ENCODE assay signal across 7 mouse cellular contexts in the genomic region with DNA sequence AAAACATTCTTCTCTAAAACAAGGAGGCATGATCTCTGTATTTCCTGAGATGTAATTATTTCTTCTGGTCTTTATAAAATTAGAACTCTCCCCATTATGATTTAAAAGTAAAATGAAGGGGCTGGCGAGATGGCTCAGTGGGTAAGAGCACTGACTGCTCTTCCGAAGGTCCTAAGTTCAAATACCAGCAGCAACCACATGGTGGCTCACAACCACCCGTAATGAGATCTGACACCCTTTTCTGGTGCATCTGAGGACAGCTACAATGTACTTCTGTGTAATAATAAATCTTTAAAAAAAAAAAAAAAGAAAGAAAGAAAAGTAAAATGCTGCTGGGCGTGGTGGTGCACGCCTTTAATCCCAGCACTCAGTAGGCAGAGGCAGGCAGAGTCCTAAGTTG. TPM values are rescaled to one million over a fixed set of nuclear protein-coding genes. Genes with fewer than 3 reads are reported as not detected.
A peak's percentile ranks its signal among the peaks of the same experiment; 100 is the strongest.
DNase-seq lines count a peak whose midpoint lies in the region; ATAC-seq and TF ChIP-seq lines count a peak whose summit lies in the region.
"Not testable (repeated sequence)": the region's sequence is repeated elsewhere in the genome, so short reads cannot be mapped to it uniquely, and the experiment has no call there.

No protein-coding gene starts in this region.

- H3K9me3 ChIP-seq in CH12.LX (replicated peaks; ENCODE audit: low read length); heart, postnatal 0 days (replicated peaks; ENCODE audit: control insufficient read depth, low read length); lung, embryonic 14.5 days (ENCODE audit: low read depth, low read length): not testable (repeated sequence)

- in situ Hi-C loops in CH12.LX (cut with MboI; ENCODE audit: low pct_ligation_motif_present, low pct_unique_long_range_greater_than_20kb, low sequenced_read_pairs): not testable (repeated sequence)

- H3K9ac ChIP-seq in CH12.LX (ENCODE audit: insufficient read depth, low read depth); heart, postnatal 0 days (replicated peaks; ENCODE audit: low read depth, low read length); lung, embryonic 14.5 days: not testable (repeated sequence)

- not testable (repeated sequence) for H3K4me2 ChIP-seq in CH12.LX (ENCODE audit: insufficient read depth, low read depth, poor library complexity, severe bottlenecking); heart, postnatal 0 days (ENCODE audit: low read depth, low read length); lung, embryonic 14.5 days

- peak in 1 of 2 experiments; percentile 51; a peak in 2 of 4 replicates for TF ChIP-seq CTCF in CH12.LX (conservative IDR thresholded peaks at IDR 0.05 in 1 of 2, IDR thresholded peaks at IDR 0.05 in 1 of 2; ENCODE audit: low read depth in 2 of 2, low read length in 2 of 2)
- TF ChIP-seq CTCF in heart, postnatal 0 days (IDR thresholded peaks at IDR 0.05; ENCODE audit: low read depth): peak; percentile 54
- peak; percentile 51 for TF ChIP-seq CTCF in lung, embryonic 14.5 days (IDR thresholded peaks at IDR 0.05; ENCODE audit: low read depth)

- H3K79me2 ChIP-seq in CH12.LX (replicated peaks; ENCODE audit: control insufficient read depth, extremely low read depth, insufficient read depth, poor library complexity, severe bottlenecking): not testable (repeated sequence)

- dilution Hi-C loops in CH12.LX (cut with MboI; ENCODE audit: extremely low pct_ligation_motif_present, extremely low pct_unique_long_range_greater_than_20kb, low sequenced_read_pairs): not testable (repeated sequence)

- TF ChIP-seq POLR2A in CH12.LX (IDR thresholded peaks at IDR 0.05; ENCODE audit: low read depth, low read length): not testable (repeated sequence)

- TF ChIP-seq RAD21 in CH12.LX (IDR thresholded peaks at IDR 0.05; ENCODE audit: low read depth, low read length): peak; percentile 43

- H3K4me3 ChIP-seq in CH12.LX (replicated peaks in 1 of 3; ENCODE audit: low read depth in 2 of 3, low read length in 2 of 3, poor library complexity in 1 of 3); heart, postnatal 0 days (ENCODE audit: low read depth, low read length); lung, embryonic 14.5 days (ENCODE audit: low read depth, low read length): not testable (repeated sequence)

- not testable (repeated sequence) for TF ChIP-seq EP300 in CH12.LX (IDR thresholded peaks at IDR 0.05; ENCODE audit: low read length); heart, postnatal 0 days (IDR thresholded peaks at IDR 0.05; ENCODE audit: low read depth)

- WGBS in heart, postnatal 0 days: 62% methylated on average over 5 of the region's 5 CpGs
- 67% methylated on average over 5 of the region's 5 CpGs for WGBS in lung, embryonic 14.5 days

- DNase-seq in CH12.LX (ENCODE audit: extremely low read depth): peak; percentile 35
- peak; percentile 37 for DNase-seq in adipocyte (ENCODE audit: low spot score)
- peak; percentile 59 to 62 for DNase-seq in cerebellum, postnatal 10 days
- DNase-seq in heart, postnatal 0 days (ENCODE audit: low spot score): not testable (repeated sequence)
- peak; percentile 49 for DNase-seq in kidney, postnatal 10 days
- peak; percentile 55 for DNase-seq in lung, embryonic 14.5 days
- DNase-seq in splenic B cell, adult 2 months (ENCODE audit: low read depth, low spot score): peak; percentile 49

- peaks cover 17 to 69% of the 10 kb centered on the region in 2 experiments for H3K36me3 ChIP-seq in CH12.LX (replicated peaks in 1 of 2; ENCODE audit: control insufficient read depth in 1 of 2, insufficient read depth in 1 of 2, low read length in 1 of 2)
- H3K36me3 ChIP-seq in heart, postnatal 0 days (replicated peaks; ENCODE audit: control insufficient read depth, insufficient read depth, low read length): peaks cover 70% of the 10 kb centered on the region
- peaks cover 64% of the 10 kb centered on the region for H3K36me3 ChIP-seq in lung, embryonic 14.5 days (ENCODE audit: insufficient read depth)
- H3K36me3 ChIP-seq in splenic B cell, adult 2 months (ENCODE audit: control insufficient read depth, insufficient read depth, low read length, poor library complexity, severe bottlenecking): peaks cover 10% of the 10 kb centered on the region; the same call in 1 of the 2 replicates

- ATAC-seq in heart, postnatal 0 days (ENCODE audit: insufficient read depth, low read depth); lung, embryonic 14.5 days (ENCODE audit: insufficient read depth): not testable (repeated sequence)

- H3K27me3 ChIP-seq in CH12.LX (replicated peaks); heart, postnatal 0 days (ENCODE audit: control insufficient read depth, insufficient read depth, low read length); lung, embryonic 14.5 days (ENCODE audit: insufficient read depth, low read length); splenic B cell, adult 2 months (ENCODE audit: control insufficient read depth, insufficient read depth, low read length, poor library complexity, severe bottlenecking): not testable (repeated sequence)

- not testable (repeated sequence) for H3K27ac ChIP-seq in CH12.LX (ENCODE audit: insufficient read depth, low read depth); heart, postnatal 0 days (ENCODE audit: low read depth); lung, embryonic 14.5 days (ENCODE audit: low read depth)

- H3K4me1 ChIP-seq in CH12.LX (ENCODE audit: control insufficient read depth in 1 of 2, insufficient read depth in 2 of 2); heart, postnatal 0 days (ENCODE audit: control insufficient read depth, insufficient read depth); lung, embryonic 14.5 days (ENCODE audit: insufficient read depth): not testable (repeated sequence)

TF ChIP-seq in CH12.LX, 34 proteins besides CTCF, POLR2A, EP300 and RAD21:
- peak; percentile 47 for TF ChIP-seq SMC3 (IDR thresholded peaks at IDR 0.05; ENCODE audit: low read depth, low read length)

RNA-seq across cellular contexts. Expression of gene Tmem41b, which starts 9.6 kb away (rescaled TPM):
- total RNA-seq in CH12.LX (2012; rRNA removed): 51.1 and 67.6 TPM in 2 replicates
- 101 and 106 TPM in 2 replicates for total RNA-seq in CH12.LX (2014; rRNA removed)
- 56.3 and 59.1 TPM in 2 replicates for polyA plus RNA-seq in CH12.LX (2012; ENCODE audit: insufficient read length, low read depth)
- 66.4 and 93.7 TPM in 2 replicates for total RNA-seq in heart, postnatal 0 days (2014; rRNA removed; ENCODE audit: low replicate concordance)
- polyA plus RNA-seq in heart, postnatal 0 days (2015; fragmentation: Nextera tagmentation; extraction: Ambion mirVana): 63.7 and 64.8 TPM in 2 replicates
- 67.0 and 67.7 TPM in 2 replicates for polyA plus RNA-seq in lung, embryonic 14.5 days (2014; fragmentation: Nextera tagmentation; extraction: Ambion mirVana)

RNA-seq across cellular contexts. Expression of gene Dennd5a, which starts 16.9 kb away (rescaled TPM):
- 14.8 and 20.7 TPM in 2 replicates for total RNA-seq in CH12.LX (2012; rRNA removed)
- total RNA-seq in CH12.LX (2014; rRNA removed): 29.5 and 32.8 TPM in 2 replicates
- 15.8 and 24.6 TPM in 2 replicates for polyA plus RNA-seq in CH12.LX (2012; ENCODE audit: insufficient read length, low read depth)
- total RNA-seq in heart, postnatal 0 days (2014; rRNA removed; ENCODE audit: low replicate concordance): 171 and 205 TPM in 2 replicates
- 31.1 and 34.6 TPM in 2 replicates for polyA plus RNA-seq in heart, postnatal 0 days (2015; fragmentation: Nextera tagmentation; extraction: Ambion mirVana)
- 51.4 and 51.7 TPM in 2 replicates for polyA plus RNA-seq in lung, embryonic 14.5 days (2014; fragmentation: Nextera tagmentation; extraction: Ambion mirVana)

RNA-seq across cellular contexts. Expression of gene Ipo7, which starts 40.9 kb away (rescaled TPM):
- 126 and 137 TPM in 2 replicates for total RNA-seq in CH12.LX (2012; rRNA removed)
- total RNA-seq in CH12.LX (2014; rRNA removed): 181 and 198 TPM in 2 replicates
- polyA plus RNA-seq in CH12.LX (2012; ENCODE audit: insufficient read length, low read depth): 183 and 189 TPM in 2 replicates
- 72.6 and 85.5 TPM in 2 replicates for total RNA-seq in heart, postnatal 0 days (2014; rRNA removed; ENCODE audit: low replicate concordance)
- polyA plus RNA-seq in heart, postnatal 0 days (2015; fragmentation: Nextera tagmentation; extraction: Ambion mirVana): 24.0 and 24.3 TPM in 2 replicates
- polyA plus RNA-seq in lung, embryonic 14.5 days (2014; fragmentation: Nextera tagmentation; extraction: Ambion mirVana): 20.0 and 21.8 TPM in 2 replicates
